Mouse (Mus musculus) bone marrow macrophage, adult 2 months (primary cell): ENCODE data around the gene Hyal3.

Experiments used
- CTCF ChIP-seq: IDR thresholded peaks from 2 replicates; pipeline ENCODE4 v1.5.1; 2012; ENCODE audit warnings: low read depth, mild to moderate bottlenecking, low read length, moderate library complexity
- POLR2A ChIP-seq: IDR thresholded peaks from 2 replicates; pipeline ENCODE4 v1.6.1; 2012; ENCODE audit warnings: mild to moderate bottlenecking, low read depth, low read length, borderline replicate concordance

GRCm38 (mm10) chr9:107617461-107617860, 36.8 kb downstream of the Hyal3 start:
- TF ChIP-seq CTCF (no peak), POLR2A (no peak)
